ENCODE assay signal across 11 mouse cellular contexts in genomic region chr3:98356632-98357370, GRCm38 (mm10). TPM values are rescaled to one million over a fixed set of nuclear protein-coding genes. Genes with fewer than 3 reads are reported as not detected.
"Had no signal": no experiment of that assay in that cellular context is flagged by ENCODE, and none has a peak within 500 bp of the region (broad histone marks: within the 10 kb centered on the region; RNA-seq: fewer than 3 reads in every experiment).

No protein-coding gene starts in this region.

- H3K4me2 ChIP-seq: limb, embryonic 13.5 days; midbrain, embryonic 12.5 days had no signal

- H3K9me3 ChIP-seq: limb, embryonic 13.5 days; midbrain, embryonic 12.5 days had no signal

- H3K9ac ChIP-seq: limb, embryonic 13.5 days; liver, embryonic 14.5 days; midbrain, embryonic 12.5 days had no signal

- H3K27me3 ChIP-seq: limb, embryonic 13.5 days; midbrain, embryonic 12.5 days had no signal

- H3K36me3 ChIP-seq: limb, embryonic 13.5 days; midbrain, embryonic 12.5 days had no signal

- DNase-seq: kidney, postnatal 10 days; left cerebral cortex, postnatal 4 days; lung, adult 18-20 months; lung, postnatal 36 days; right cerebral cortex, adult 18-20 months; thymus, adult 18-20 months; thymus, postnatal 14 days had no signal

- H3K27ac ChIP-seq: limb, embryonic 13.5 days; liver, embryonic 14.5 days; midbrain, embryonic 12.5 days had no signal

- H3K4me3 ChIP-seq: limb, embryonic 13.5 days; midbrain, embryonic 12.5 days had no signal

RNA-seq across cellular contexts. Expression of gene Zfp697, which starts 25.5 kb away (rescaled TPM):
- total RNA-seq: megakaryocyte-erythroid progenitor cell, adult 5-6 weeks had no signal
